Mouse (Mus musculus) embryonic fibroblast, embryonic 13.5 days (primary cell): Measurements from ENCODE around the gene Cyp11a1.

ENCODE experiments used
- CTCF ChIP-seq: IDR thresholded peaks from 2 replicates; pipeline ENCODE4 v1.5.1; 2011; ENCODE audit warnings: mild to moderate bottlenecking, control low read depth, low read length, moderate library complexity, borderline replicate concordance; ENCODE audit not compliant: insufficient read depth
- POLR2A ChIP-seq: IDR thresholded peaks from 2 replicates; pipeline ENCODE4 v1.6.1; 2011; ENCODE audit warnings: low read depth, mild to moderate bottlenecking, control low read depth, low read length, moderate library complexity

DNA sequence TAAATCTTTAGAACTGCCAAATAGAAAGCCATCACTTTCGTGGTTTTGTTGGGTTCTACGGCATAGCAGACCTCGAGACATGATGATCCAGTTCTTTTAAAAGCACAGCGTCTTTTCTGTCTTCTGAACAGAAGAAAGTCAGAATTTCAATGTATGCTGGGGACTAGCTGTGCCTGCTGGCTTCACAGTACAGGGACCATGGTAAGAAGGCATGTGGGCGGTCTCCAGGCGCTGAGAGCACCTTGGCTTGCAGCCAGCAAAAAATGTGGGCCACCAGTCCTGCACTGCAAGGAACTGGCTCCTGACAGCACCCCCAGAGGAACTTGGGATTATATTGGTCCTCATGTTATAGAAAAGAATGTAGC lies 60.5 kb downstream of the Cyp11a1 start:
- TF ChIP-seq CTCF (no peak), POLR2A (no peak)
